Mouse (Mus musculus) gastrocnemius, adult 2 months (tissue): ENCODE data around the gene Gm8882. TPM values are rescaled to one million over a fixed set of nuclear protein-coding genes. Genes with fewer than 3 reads are reported as not detected.
"Not testable (repeated sequence)": the region's sequence is repeated elsewhere in the genome, so short reads cannot be mapped to it uniquely, and the experiment has no call there.

Experiments
- DNase-seq: peaks from one replicate; pipeline ENCODE4 v3.0.0; 2022
- H3K27ac ChIP-seq: fragments of 200-600 bp; 2 replicates; pipeline ENCODE4 v1.8.1; 2022; ENCODE audit warnings: mild to moderate bottlenecking
- H3K4me3 ChIP-seq: fragments of 200-600 bp; 2 replicates; pipeline ENCODE4 v1.8.1; 2022; ENCODE audit warnings: mild to moderate bottlenecking, moderate library complexity
- intact Hi-C: fragments of 180-260 bp; cut with DNase I; formaldehyde crosslinking; loops from one replicate; pipeline ENCODE4 v1.15.1; 2025
- long read RNA-seq, 2 experiments: library from polyadenylated mRNA; stranded (forward); transcript quantifications; one replicate each; pipeline ENCODE4 v2.0.0; 2021
- total RNA-seq, 2 experiments: library from RNA; stranded (reverse); gene quantifications; 2 replicates each; pipeline ENCODE4 v1.2.3; 2021

Gene Gm8882
- not detected for total RNA-seq
- long read RNA-seq, experiment 1 = 0 reads
- long read RNA-seq, experiment 2 = 0 reads

DNA sequence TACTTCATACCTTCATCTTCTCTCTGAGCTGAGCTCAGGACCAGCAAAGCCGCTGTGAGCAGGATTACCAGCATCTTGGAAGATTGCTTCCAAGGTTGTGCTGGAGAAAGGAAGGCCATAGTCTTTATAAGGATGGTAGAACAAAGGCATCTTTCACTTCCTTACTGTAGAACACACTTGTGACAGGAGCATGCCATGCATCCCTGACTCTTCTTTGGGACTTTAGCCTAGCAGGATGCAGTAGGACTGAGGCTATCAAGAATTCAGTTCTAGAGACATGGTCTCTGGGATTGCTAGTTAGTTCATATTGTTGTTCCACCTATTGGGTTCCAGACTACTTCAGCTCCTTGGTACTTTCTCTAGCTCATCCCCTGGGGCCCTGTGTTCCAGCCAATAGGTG, at the start of gene Gm8882:
Gm8882 (minus strand) TSS at position 101 of the 400 bp plus-strand sequence.
- intact Hi-C loops, H3K4me3 ChIP-seq, DNase-seq, H3K27ac ChIP-seq: not testable (repeated sequence)

- intact Hi-C loops, H3K4me3 ChIP-seq, H3K27ac ChIP-seq, DNase-seq: not testable (repeated sequence)
These were observed 49.3 kb downstream of the Gm8882 start, which contains the start of gene Prpmp5 for GRCm38 (mm10) chr6:132314657-132315056. Gene Prpmp5, minus strand, starts transcription at chr6:132314757.

Other genes starting within 250 kb of the Gm8882 start
- not detected for gene Prb1, start 153.6 kb downstream of the Gm8882 start, total RNA-seq
- gene Prpmp5, start 49.4 kb downstream of the Gm8882 start, total RNA-seq = not detected
- gene Prh1, start 205.7 kb upstream of the Gm8882 start, total RNA-seq = not detected
- not detected for gene Prp2, start 231.8 kb upstream of the Gm8882 start, total RNA-seq